Mouse (Mus musculus): ENCODE measurements around the gene Ghdc.

Ghdc gene

GRCm38 (mm10) chr11:100782568-100782967 lies 11.8 kb upstream of the Ghdc start:
- DNase-seq (ENCODE audit: low read depth, low spot score): no peak

DNA sequence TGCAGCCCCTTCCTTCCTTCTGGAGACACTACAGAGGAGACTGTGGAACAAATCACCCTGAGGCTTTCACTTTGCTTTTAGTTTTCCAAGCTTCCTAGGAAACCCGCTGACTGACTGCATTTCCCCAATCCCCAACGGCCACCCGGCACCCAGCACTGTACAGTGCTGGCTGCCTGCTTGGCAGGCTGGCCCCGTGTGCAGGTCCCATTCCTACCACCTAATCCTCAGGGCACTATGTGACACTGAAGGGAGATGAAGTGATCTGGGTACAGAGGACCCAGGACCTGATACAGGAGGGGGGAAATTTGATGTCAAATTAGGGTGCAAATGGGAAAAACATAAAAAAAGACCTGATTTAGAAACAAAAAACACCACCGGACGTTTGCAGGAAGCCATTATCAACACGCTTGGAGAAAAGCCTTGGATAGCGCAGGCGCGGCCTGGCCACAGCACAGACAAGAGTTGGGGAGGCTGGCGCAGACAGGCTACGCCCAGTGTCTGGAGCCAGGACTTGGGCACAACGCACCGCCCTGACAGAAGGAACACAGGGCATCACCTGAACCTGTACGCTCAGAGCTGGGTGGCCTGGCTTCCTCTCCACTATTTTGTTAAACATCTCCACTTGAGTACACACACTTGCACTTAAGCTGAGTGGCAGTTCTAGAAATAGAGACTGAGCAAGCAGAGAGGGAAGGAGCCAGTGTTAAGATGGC lies 11.2 kb upstream of the Ghdc start:
- DNase-seq (ENCODE audit: low read depth, low spot score): no peak

DNA sequence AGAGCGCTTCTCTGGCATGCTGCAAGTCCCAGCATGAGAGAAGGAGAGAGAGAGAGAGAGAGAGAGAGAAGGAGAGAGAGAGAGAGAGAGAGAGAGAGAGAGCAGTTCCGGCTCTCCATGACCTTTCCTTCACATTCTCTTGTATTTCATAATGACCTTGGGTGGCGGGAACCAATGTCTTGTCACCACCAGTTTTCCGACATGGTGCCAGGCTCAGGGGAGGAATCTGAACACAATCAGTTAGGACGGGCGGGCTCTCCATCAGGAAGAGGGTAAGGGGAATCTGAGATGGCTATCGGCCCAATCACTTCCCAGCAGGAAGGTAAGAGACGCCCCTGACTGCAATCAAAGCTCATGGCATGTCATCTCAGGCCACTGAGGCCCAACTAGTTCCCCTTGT lies 9.5 kb upstream of the Ghdc start:
- no peak for DNase-seq (ENCODE audit: low read depth, low spot score)

DNA sequence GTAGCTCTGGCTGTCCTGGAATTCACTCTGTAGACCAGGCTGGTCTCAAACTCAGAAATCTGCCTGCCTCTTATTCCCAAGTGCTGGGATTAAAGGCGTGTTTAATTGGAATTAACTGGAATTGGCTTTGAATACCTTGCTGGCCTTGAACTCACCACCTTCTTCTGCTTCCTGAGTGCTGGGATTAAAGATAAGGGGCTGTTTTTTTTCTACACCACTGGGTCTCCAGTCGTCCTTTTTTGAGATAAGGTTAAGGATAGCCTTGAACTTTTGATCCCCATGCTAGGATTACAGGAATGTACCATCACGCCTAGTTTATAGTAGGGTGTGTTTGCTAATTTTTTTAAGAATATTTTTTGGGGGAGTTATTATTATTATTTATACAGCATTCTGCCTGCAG lies 7.3 kb upstream of the Ghdc start:
- no peak for DNase-seq (ENCODE audit: low read depth, low spot score)

DNA sequence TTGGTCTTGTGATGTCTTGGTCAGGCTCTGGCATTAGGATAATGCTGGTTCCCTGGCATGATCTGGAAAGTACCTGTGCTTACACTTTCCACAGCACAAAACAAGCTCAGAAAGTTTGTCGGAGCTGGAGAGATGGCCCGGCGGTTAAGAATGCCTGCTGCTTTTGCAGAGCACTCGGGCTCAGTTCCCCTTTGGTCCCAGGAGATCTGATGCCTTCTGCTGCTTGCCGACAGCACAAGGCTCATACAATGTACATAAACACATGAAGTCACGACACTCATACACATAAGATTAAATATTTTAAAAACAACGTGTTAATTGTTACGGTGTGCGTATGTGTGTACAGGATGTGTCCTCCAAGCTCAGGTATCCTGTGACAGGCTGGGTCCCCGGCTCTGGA lies 5.2 kb upstream of the Ghdc start:
- DNase-seq (ENCODE audit: low read depth, low spot score): no peak

DNA sequence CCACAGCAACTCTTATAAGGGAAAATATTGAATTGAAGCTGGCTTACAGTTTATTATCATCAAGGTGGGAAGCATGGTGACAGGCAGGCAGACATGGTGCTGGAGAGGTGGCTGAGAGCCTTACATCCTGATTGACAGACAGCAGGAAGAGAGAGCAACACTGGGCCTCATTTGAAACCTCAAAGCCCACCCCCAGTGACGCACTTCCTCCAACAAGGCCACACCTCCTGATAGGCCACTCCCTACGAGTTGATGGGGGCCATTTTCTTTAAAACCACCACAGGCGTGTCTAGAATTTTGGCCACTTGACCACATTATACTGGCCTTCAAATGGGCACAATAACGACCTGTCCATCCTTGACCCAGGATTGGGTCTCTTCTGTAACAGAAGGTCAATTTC lies 3.5 kb upstream of the Ghdc start:
- DNase-seq (ENCODE audit: low read depth, low spot score): no peak

DNA sequence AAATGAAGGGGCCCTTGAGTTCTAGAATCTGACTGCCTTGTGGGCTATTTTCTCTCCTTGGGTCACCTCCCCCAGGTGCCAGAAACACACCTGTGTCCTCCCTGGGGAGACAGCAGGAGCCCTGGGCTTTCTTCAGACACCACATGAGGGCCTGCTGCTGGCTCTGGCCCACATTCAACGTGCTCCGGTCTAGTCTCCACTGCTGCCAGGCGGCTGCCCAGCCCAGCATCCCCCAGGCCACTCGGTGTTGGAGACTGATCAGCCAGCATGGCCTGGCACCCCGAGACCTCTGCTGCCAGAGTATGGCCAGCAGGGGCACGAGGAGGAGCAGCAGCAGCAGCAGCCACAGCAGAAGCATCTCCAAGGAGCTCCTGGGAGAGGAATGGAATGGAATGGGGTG lies 777 bp downstream of the Ghdc start:
- no peak for DNase-seq (ENCODE audit: low read depth, low spot score)

DNA sequence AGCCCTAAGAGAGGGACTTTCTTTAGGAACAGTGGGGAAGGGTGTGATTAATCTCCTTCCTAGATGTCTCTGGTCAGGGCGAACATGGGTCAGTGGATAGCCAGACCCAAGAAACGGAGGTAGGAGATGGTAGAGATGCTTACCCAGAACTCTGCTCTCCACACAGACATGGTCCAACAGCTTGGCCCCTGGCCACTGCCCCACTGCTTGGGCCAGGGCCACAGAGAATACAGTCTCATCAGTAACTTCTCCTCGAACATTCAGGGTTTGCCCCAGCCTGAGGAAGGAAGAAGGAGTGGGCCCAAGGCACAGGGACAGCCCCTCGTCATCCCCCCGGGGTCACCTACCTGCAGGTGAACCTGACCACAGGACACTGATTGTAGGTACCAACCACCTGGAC lies 2.9 kb downstream of the Ghdc start:
- no peak for DNase-seq (ENCODE audit: low read depth, low spot score)

DNA sequence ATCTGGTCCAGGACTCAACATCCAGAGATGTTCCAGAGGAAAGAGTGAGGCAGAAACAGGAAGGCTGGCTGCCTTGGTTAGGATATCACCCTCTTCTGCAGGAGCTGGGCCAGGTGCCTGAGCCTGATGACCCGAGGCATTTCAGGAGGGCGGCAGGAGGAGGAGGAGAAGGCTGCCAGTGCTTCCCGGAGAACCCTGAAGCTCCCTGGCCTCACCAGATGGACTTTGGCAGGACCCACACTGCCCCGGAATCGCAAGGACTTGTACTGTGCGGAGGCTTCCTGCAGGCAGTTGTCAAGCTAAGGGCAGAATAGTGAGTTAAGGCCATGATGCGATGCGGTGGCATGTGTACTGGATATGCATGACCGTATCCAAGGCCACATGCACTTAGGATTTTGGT lies 4.0 kb downstream of the Ghdc start:
- DNase-seq (ENCODE audit: low read depth, low spot score): no peak

DNA sequence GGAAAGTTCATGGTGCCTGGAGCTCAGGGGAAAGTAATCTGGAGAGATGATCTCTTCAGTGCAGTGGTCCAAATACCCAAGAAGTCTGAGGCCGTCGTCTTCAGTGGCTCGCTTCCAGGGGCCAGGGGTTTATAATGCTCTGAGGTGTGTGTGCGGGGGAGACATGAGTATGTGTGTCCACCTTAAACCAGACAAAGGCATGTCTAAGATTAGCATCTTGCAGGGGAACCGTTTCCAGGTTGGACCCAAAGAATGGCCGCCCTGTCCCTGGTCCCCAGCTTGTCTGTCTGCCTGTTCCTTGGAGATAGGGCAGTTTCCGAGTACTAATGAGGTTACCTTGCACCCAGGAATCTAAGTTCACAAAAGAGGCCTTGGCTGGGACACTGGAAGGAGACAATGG lies 7.9 kb downstream of the Ghdc start, which contains the start of gene Hcrt:
TSS of gene Hcrt (minus strand) at position 101 of the 400 bp plus-strand sequence.
- no peak for DNase-seq (ENCODE audit: low read depth, low spot score)

GRCm38 (mm10) chr11:100761547-100762045 lies 9.2 kb downstream of the Ghdc start:
- DNase-seq (ENCODE audit: low read depth, low spot score): peak; percentile 75

GRCm38 (mm10) chr11:100759611-100760233 lies 11.0 kb downstream of the Ghdc start, which contains the start of gene Kcnh4:
Gene Kcnh4 (minus strand): TSS chr11:100759942.
- DNase-seq (ENCODE audit: low read depth, low spot score): peak; percentile 93

GRCm38 (mm10) chr11:100758707-100759610 lies 11.8 kb downstream of the Ghdc start:
- no peak for DNase-seq (ENCODE audit: low read depth, low spot score)

- no peak for DNase-seq (ENCODE audit: low read depth, low spot score)
Measured at GRCm38 (mm10) chr11:100757566-100757965, 13.2 kb downstream of the Ghdc start.

DNA sequence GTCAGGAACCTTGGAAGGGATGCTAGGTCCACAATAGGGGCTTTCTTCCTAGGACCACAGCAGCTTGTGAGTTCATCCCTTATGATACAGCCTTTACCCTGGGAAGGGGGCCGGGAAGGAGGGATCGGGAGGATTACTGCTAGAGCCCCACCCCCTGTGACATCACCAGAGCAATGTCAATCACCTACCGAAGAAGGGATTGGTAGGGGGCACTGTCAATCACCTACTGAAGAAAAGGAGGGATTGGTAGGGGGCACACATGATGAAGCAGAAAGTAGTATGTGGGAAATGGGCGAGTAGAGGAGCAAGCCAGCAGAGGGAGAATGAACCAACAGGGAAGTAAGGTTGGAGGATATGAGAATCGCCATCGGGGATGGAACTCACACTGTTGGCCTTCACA lies 14.3 kb downstream of the Ghdc start:
- DNase-seq (ENCODE audit: low read depth, low spot score): no peak

DNA sequence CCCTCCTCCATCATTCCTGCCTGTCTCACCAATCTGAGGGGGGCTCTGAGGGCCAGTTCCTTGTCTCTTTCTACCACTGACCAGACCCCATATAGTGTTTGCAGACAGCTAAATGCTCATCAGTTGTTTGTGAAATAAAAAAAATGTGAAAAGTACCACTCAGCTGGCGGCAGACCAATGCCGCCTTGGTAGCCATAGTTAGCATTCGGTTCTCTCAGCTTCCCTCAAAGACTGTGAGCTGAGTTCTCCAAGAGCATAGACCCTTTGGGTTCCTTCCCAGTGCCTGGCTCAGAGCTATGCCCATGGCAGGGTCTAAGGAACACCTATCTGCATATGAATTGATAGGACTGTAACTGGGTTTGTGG lies 16.1 kb downstream of the Ghdc start:
- DNase-seq (ENCODE audit: low read depth, low spot score): peak; percentile 67

DNA sequence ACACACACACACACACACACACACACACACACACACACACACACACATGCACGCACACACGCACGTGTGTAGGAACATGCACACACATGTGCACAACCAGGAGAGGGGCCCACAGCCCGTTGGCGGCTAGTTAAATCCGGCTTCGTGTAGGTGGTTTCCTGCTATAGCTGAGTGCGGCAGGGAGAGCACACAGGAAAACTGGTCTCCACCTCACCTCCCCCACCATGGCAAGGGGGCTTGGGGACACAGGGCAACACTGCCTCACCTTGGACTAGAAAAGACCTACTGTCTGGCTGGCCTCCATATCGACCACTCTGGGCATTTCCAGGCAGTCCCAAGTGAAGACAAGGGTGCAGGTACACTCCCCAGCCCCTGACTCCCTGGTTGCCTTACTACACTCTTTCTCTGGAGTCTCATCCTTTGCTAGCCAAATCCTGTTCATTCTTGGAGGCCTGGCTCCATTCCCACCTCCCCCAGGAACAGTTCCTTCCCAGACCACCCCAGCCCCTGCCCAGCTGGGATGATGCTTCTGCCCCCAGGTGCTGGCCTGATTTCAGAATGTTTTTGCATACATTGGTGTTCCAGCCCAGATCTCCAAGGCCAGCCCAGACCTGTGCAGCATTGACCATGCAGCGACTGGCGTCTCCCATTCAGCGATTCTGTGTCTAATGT lies 16.6 kb downstream of the Ghdc start:
- DNase-seq (ENCODE audit: low read depth, low spot score): peak; percentile 78

- DNase-seq (ENCODE audit: low read depth, low spot score): no peak
Measured at GRCm38 (mm10) chr11:100752294-100752693, 18.5 kb downstream of the Ghdc start.

DNA sequence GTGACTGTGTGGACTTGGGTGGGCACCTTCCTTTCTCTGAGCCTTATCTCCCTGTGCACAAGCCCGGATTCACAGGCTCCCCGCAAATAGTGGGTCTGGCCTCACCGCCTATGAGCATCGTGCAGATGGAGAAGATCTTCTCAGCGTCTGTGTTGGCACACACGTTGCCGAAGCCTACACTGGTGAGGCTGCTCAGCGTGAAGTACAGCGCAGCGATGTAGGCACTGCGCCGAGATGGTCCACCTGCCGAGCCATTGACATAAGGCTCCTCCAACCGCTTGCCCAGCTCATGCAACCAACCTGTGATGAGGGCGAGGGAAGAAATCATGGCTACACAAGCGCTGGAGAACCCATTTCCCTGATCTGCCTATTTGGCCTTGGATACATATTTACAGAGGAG lies 20.6 kb downstream of the Ghdc start:
- no peak for DNase-seq (ENCODE audit: low read depth, low spot score)

- no peak for DNase-seq (ENCODE audit: low read depth, low spot score)
Measured at GRCm38 (mm10) chr11:100749469-100749868, 21.3 kb downstream of the Ghdc start.

GRCm38 (mm10) chr11:100748620-100749019 lies 22.1 kb downstream of the Ghdc start:
- peak; percentile 61 for DNase-seq (ENCODE audit: low read depth, low spot score)

DNA sequence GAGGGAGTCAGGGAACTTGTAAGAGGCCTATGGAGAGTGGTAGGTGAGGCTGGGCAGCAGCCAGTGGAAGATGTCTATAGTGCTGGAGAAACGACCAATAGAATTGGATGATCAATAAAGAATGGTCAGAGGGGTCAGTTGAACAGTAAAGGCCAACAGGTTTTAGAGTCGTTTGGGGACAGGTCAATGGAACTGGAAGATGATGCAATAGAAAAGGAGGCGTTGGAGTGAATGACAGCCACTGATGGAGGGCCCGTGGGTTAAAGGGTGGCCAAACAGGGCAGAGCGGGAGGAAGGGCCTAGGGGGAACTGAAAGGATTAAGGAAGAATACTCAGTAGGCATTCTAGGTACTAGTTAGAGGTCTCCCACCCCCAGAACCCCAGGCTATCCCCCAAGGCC lies 23.6 kb downstream of the Ghdc start:
- no peak for DNase-seq (ENCODE audit: low read depth, low spot score)

All from telencephalon, adult 2 months (tissue).